Mouse (Mus musculus) testis, adult 2 months (tissue): ENCODE data around the gene Ccsap.

ENCODE experiments used
- CTCF ChIP-seq: fragments of 200-500 bp; IDR thresholded peaks from 2 replicates; pipeline ENCODE4 v1.5.1; 2012; ENCODE audit warnings: low read depth, mild to moderate bottlenecking, inconsistent platforms, low read length, moderate library complexity; ENCODE audit not compliant: control insufficient read depth, insufficient read depth, insufficient replicate concordance
- POLR2A ChIP-seq: fragments of 200-500 bp; IDR thresholded peaks from 2 replicates; pipeline ENCODE4 v1.6.1; 2012; ENCODE audit warnings: low read depth, mild to moderate bottlenecking, inconsistent platforms, low read length, moderate library complexity; ENCODE audit not compliant: control insufficient read depth

DNA sequence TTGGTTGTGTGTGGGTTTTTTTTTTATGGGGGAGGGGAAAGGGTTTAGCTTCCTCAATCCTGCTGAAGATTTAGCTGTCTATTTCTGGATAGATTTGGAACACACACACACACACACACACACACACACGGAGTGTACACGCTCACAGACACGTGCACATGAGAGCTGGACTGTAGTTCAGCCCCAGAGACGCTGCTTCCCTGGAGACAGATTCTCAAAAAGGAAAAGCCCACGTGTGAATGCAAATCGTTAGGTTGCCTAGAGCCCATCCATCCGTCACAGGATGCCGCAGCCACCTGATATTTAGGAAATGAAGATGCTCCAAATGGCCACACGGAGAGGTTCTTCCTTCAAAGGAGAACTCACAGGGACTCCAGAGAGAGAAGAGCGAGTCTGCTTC lies 20.3 kb upstream of the Ccsap start:
- TF ChIP-seq CTCF, result no peak
- no peak for TF ChIP-seq POLR2A
